Mouse (Mus musculus): ENCODE results near the gene Dpysl5.

- no peak for TF ChIP-seq CTCF (IDR thresholded peaks at IDR 0.05; ENCODE audit: borderline replicate concordance, control insufficient read depth, extremely low read depth, insufficient read depth, low read length, poor library complexity)
- TF ChIP-seq POLR2A (IDR thresholded peaks at IDR 0.05; ENCODE audit: control insufficient read depth, extremely low read depth, insufficient read depth, low read length, poor library complexity) = no peak
These were observed 44.1 kb upstream of the Dpysl5 start for GRCm38 (mm10) chr5:30667215-30667614.
